Mouse (Mus musculus): ENCODE data around the gene Adh6a. TPM values are rescaled to one million over a fixed set of nuclear protein-coding genes. Genes with fewer than 3 reads are reported as not detected.

The Adh6a gene
- polyA plus RNA-seq, 2 experiments: 0.28 TPM; not detected in 1

- 84% methylated on average over 2 of the region's 2 CpGs for WGBS
Observed at GRCm38 (mm10) chr3:138375148-138375547, 62.1 kb downstream of the Adh6a start.

More at GRCm38 (mm10) chr3:138375148-138375547, 62.1 kb downstream of the Adh6a start:
- Histone ChIP-seq H3K27ac (replicated peaks; ENCODE audit: low read depth, low read length) (no peak overlapping the region), H3K27me3 (ENCODE audit: control insufficient read depth, insufficient read depth, low read length) (no peaks in the 10 kb centered on the region), H3K9ac (ENCODE audit: low read depth, low read length, severe bottlenecking) (no peak overlapping the region), H3K4me2 (replicated peaks; ENCODE audit: low read depth, low read length, severe bottlenecking) (no peak overlapping the region), H3K4me1 (ENCODE audit: control insufficient read depth, insufficient read depth, low read length) (no peaks in the 10 kb centered on the region), H3K4me3 (replicated peaks; ENCODE audit: low read length) (no peak overlapping the region), H3K9me3 (ENCODE audit: control insufficient read depth, low read length) (no peaks in the 10 kb centered on the region), H3K36me3 (ENCODE audit: control insufficient read depth, insufficient read depth, low read length) (no peaks in the 10 kb centered on the region)
- no peak for ATAC-seq (ENCODE audit: low FRiP score, low read depth)
- no peak for DNase-seq (ENCODE audit: low spot score)
- TF ChIP-seq POLR2A (IDR thresholded peaks at IDR 0.05; ENCODE audit: borderline replicate concordance, extremely low read depth, insufficient read depth, insufficient read length): no peak

Other genes starting within 250 kb of the Adh6a start
- 3.2 TPM in 2 replicates for gene 1110002E22Rik, start 248.2 kb upstream of the Adh6a start, polyA plus RNA-seq (2012; rRNA removed)
- gene 1110002E22Rik, start 248.2 kb upstream of the Adh6a start, polyA plus RNA-seq (2014; fragmentation: Nextera tagmentation; extraction: Ambion mirVana): 2.8 and 4.0 TPM in 2 replicates
- gene Gm5105, start 245.9 kb upstream of the Adh6a start, polyA plus RNA-seq (2012; rRNA removed): 0.20 and 0.21 TPM in 2 replicates
- 0.15 and 0.19 TPM in 2 replicates for gene Gm5105, start 245.9 kb upstream of the Adh6a start, polyA plus RNA-seq (2014; fragmentation: Nextera tagmentation; extraction: Ambion mirVana)
- 6.4 and 9.7 TPM in 2 replicates for gene Trmt10a, start 169.8 kb upstream of the Adh6a start, polyA plus RNA-seq (2012; rRNA removed)
- 11.3 and 12.8 TPM in 2 replicates for gene Trmt10a, start 169.8 kb upstream of the Adh6a start, polyA plus RNA-seq (2014; fragmentation: Nextera tagmentation; extraction: Ambion mirVana)
- gene Mttp, start 168.3 kb upstream of the Adh6a start, polyA plus RNA-seq (2012; rRNA removed): 4.0 and 4.9 TPM in 2 replicates
- 6.7 and 6.9 TPM in 2 replicates for gene Mttp, start 168.3 kb upstream of the Adh6a start, polyA plus RNA-seq (2014; fragmentation: Nextera tagmentation; extraction: Ambion mirVana)
- gene 4930579F01Rik, start 119.5 kb upstream of the Adh6a start, polyA plus RNA-seq (2012; rRNA removed): 0.04 TPM in 2 replicates
- gene 4930579F01Rik, start 119.5 kb upstream of the Adh6a start, polyA plus RNA-seq (2014; fragmentation: Nextera tagmentation; extraction: Ambion mirVana): 0.12 and 0.19 TPM in 2 replicates
- 0.64 and 0.77 TPM in 2 replicates for gene Adh7, start 95.5 kb upstream of the Adh6a start, polyA plus RNA-seq (2012; rRNA removed)
- 1.9 TPM in 2 replicates for gene Adh7, start 95.5 kb upstream of the Adh6a start, polyA plus RNA-seq (2014; fragmentation: Nextera tagmentation; extraction: Ambion mirVana)
- gene Adh1, start 52.3 kb upstream of the Adh6a start, polyA plus RNA-seq (2012; rRNA removed): 6.6 and 8.6 TPM in 2 replicates
- gene Adh1, start 52.3 kb upstream of the Adh6a start, polyA plus RNA-seq (2014; fragmentation: Nextera tagmentation; extraction: Ambion mirVana): 15.8 and 17.4 TPM in 2 replicates
- gene Adh6b, start 28.5 kb downstream of the Adh6a start, polyA plus RNA-seq (2012; rRNA removed): 0.65 and 0.68 TPM in 2 replicates
- 1.6 TPM in 2 replicates for gene Adh6b, start 28.5 kb downstream of the Adh6a start, polyA plus RNA-seq (2014; fragmentation: Nextera tagmentation; extraction: Ambion mirVana)
- gene Adh4, start 102.2 kb downstream of the Adh6a start, polyA plus RNA-seq (2012; rRNA removed): not detected in 2 replicates
- gene Adh4, start 102.2 kb downstream of the Adh6a start, polyA plus RNA-seq (2014; fragmentation: Nextera tagmentation; extraction: Ambion mirVana): not detected in 2 replicates
- gene Adh5, start 129.8 kb downstream of the Adh6a start, polyA plus RNA-seq (2012; rRNA removed): 86.4 and 104 TPM in 2 replicates
- gene Adh5, start 129.8 kb downstream of the Adh6a start, polyA plus RNA-seq (2014; fragmentation: Nextera tagmentation; extraction: Ambion mirVana): 171 and 193 TPM in 2 replicates
- 49.0 and 51.5 TPM in 2 replicates for gene Metap1, start 176.2 kb downstream of the Adh6a start, polyA plus RNA-seq (2012; rRNA removed)
- 45.3 and 45.5 TPM in 2 replicates for gene Metap1, start 176.2 kb downstream of the Adh6a start, polyA plus RNA-seq (2014; fragmentation: Nextera tagmentation; extraction: Ambion mirVana)
- gene Eif4e, start 212.9 kb downstream of the Adh6a start, polyA plus RNA-seq (2012; rRNA removed): 160 and 205 TPM in 2 replicates
- 327 and 331 TPM in 2 replicates for gene Eif4e, start 212.9 kb downstream of the Adh6a start, polyA plus RNA-seq (2014; fragmentation: Nextera tagmentation; extraction: Ambion mirVana)